ENCODE assay signal across 7 mouse cellular contexts in genomic region chr4:53218752-53219151, GRCm38 (mm10). TPM values are rescaled to one million over a fixed set of nuclear protein-coding genes. Genes with fewer than 3 reads are reported as not detected.
DNase-seq lines count a peak whose midpoint lies in the region; ATAC-seq and TF ChIP-seq lines count a peak whose summit lies in the region.

No protein-coding gene starts in this region.

- H3K27ac ChIP-seq in forebrain, postnatal 0 days (ENCODE audit: low read depth, low read length): peak overlapping the region; percentile 85
- H3K27ac ChIP-seq in hindbrain, postnatal 0 days: peak overlapping the region; percentile 88
- no peak overlapping the region for H3K27ac ChIP-seq in intestine, embryonic 16.5 days (ENCODE audit: low read length)

- peaks cover 13% of the 10 kb centered on the region for H3K4me1 ChIP-seq in forebrain, postnatal 0 days (ENCODE audit: insufficient read depth)
- H3K4me1 ChIP-seq in hindbrain, postnatal 0 days (ENCODE audit: insufficient read depth, low read length): peaks cover 18% of the 10 kb centered on the region
- peaks cover 11% of the 10 kb centered on the region; the same call in 1 of the 2 replicates for H3K4me1 ChIP-seq in intestine, embryonic 16.5 days (ENCODE audit: control insufficient read depth, insufficient read depth, low read length)

- DNase-seq in lung, adult 18-20 months: peak; percentile 36 to 41
- no peak for DNase-seq in lung, postnatal 25 days (ENCODE audit: low spot score)
- peak; percentile 81 for DNase-seq in forebrain, postnatal 0 days
- peak; percentile 68 for DNase-seq in hindbrain, postnatal 0 days (ENCODE audit: low spot score)
- DNase-seq in lung, postnatal 36 days: peak; percentile 48
- no peak for DNase-seq in ovary, adult 18-20 months (ENCODE audit: low spot score)

- H3K4me2 ChIP-seq in forebrain, postnatal 0 days (ENCODE audit: low read depth): no peak overlapping the region
- peak overlapping the region; percentile 98; the same call in 1 of the 2 replicates for H3K4me2 ChIP-seq in hindbrain, postnatal 0 days (ENCODE audit: low read depth, low read length)
- H3K4me2 ChIP-seq in intestine, embryonic 16.5 days (ENCODE audit: low read depth, low read length): no peak overlapping the region

- H3K9ac ChIP-seq in forebrain, postnatal 0 days: no peak overlapping the region
- H3K9ac ChIP-seq in hindbrain, postnatal 0 days (replicated peaks; ENCODE audit: low read length): no peak overlapping the region
- no peak overlapping the region for H3K9ac ChIP-seq in intestine, embryonic 16.5 days (ENCODE audit: low read depth, low read length)

- H3K9me3 ChIP-seq in forebrain, postnatal 0 days (ENCODE audit: low read length): no peaks in the 10 kb centered on the region
- H3K9me3 ChIP-seq in hindbrain, postnatal 0 days (ENCODE audit: low read length): no peaks in the 10 kb centered on the region
- H3K9me3 ChIP-seq in intestine, embryonic 16.5 days (ENCODE audit: control insufficient read depth, low read length): no peaks in the 10 kb centered on the region

- no peak for TF ChIP-seq CTCF in forebrain, postnatal 0 days (IDR thresholded peaks at IDR 0.05; ENCODE audit: low read depth)
- TF ChIP-seq CTCF in hindbrain, postnatal 0 days (IDR thresholded peaks at IDR 0.05; ENCODE audit: low read depth): no peak

- ATAC-seq in forebrain, postnatal 0 days: peak; percentile 81
- peak; percentile 48 for ATAC-seq in hindbrain, postnatal 0 days
- ATAC-seq in intestine, embryonic 16.5 days: no peak

- H3K36me3 ChIP-seq in forebrain, postnatal 0 days (ENCODE audit: insufficient read depth): no peaks in the 10 kb centered on the region
- H3K36me3 ChIP-seq in hindbrain, postnatal 0 days (ENCODE audit: insufficient read depth, low read length): no peaks in the 10 kb centered on the region
- no peaks in the 10 kb centered on the region for H3K36me3 ChIP-seq in intestine, embryonic 16.5 days (ENCODE audit: control insufficient read depth, insufficient read depth, low read length)

- no peaks in the 10 kb centered on the region for H3K27me3 ChIP-seq in forebrain, postnatal 0 days (ENCODE audit: insufficient read depth, low read length)
- no peaks in the 10 kb centered on the region for H3K27me3 ChIP-seq in hindbrain, postnatal 0 days (ENCODE audit: insufficient read depth, low read length)
- H3K27me3 ChIP-seq in intestine, embryonic 16.5 days (replicated peaks; ENCODE audit: control insufficient read depth, insufficient read depth, low read length): no peaks in the 10 kb centered on the region

- no peak overlapping the region for H3K4me3 ChIP-seq in forebrain, postnatal 0 days (ENCODE audit: low read depth, low read length)
- H3K4me3 ChIP-seq in hindbrain, postnatal 0 days (ENCODE audit: low read length): no peak overlapping the region
- no peak overlapping the region for H3K4me3 ChIP-seq in intestine, embryonic 16.5 days (ENCODE audit: low read length)

- WGBS in forebrain, postnatal 0 days: 9% methylated on average over 7 of the region's 7 CpGs
- 18% methylated on average over 7 of the region's 7 CpGs for WGBS in hindbrain, postnatal 0 days
- WGBS in intestine, embryonic 16.5 days: 42% methylated on average over 7 of the region's 7 CpGs

RNA-seq across cellular contexts. Expression of gene Abca1, which starts 59.1 kb away (rescaled TPM):
- 26.4 and 39.2 TPM in 2 replicates for total RNA-seq in forebrain, postnatal 0 days (2014; rRNA removed)
- 3.7 and 6.3 TPM in 2 replicates for polyA plus RNA-seq in forebrain, postnatal 0 days (2015; fragmentation: Nextera tagmentation; extraction: Ambion mirVana)
- total RNA-seq in hindbrain, postnatal 0 days (2014; rRNA removed): 43.5 and 49.5 TPM in 2 replicates
- polyA plus RNA-seq in hindbrain, postnatal 0 days (2015; fragmentation: Nextera tagmentation; extraction: Ambion mirVana): 8.8 TPM in 2 replicates
- 2.3 and 2.4 TPM in 2 replicates for polyA plus RNA-seq in intestine, embryonic 16.5 days (2015; fragmentation: Nextera tagmentation; extraction: Ambion mirVana)

Comparison
In these comparisons a context has a peak if more than half of its experiments do, and no peak if none do; other contexts are left out.
1. DNase-seq: peak in lung, adult 18-20 months (2 of 2), forebrain, postnatal 0 days (single experiment), hindbrain, postnatal 0 days (single experiment) and lung, postnatal 36 days (single experiment); none in lung, postnatal 25 days (single experiment) and ovary, adult 18-20 months (single experiment).